Mouse (Mus musculus) ES-Bruce4 (cell line): Measurements from ENCODE around the gene B3gnt2. TPM values are rescaled to one million over a fixed set of nuclear protein-coding genes. Genes with fewer than 3 reads are reported as not detected.

Source experiments
- H3K27ac ChIP-seq: 2 replicates; pipeline ENCODE4 v1.5.1; 2012; ENCODE audit warnings: low read length, inconsistent platforms; ENCODE audit not compliant: insufficient read depth
- H3K27me3 ChIP-seq: 2 replicates; pipeline ENCODE4 v1.6.1; 2012; ENCODE audit warnings: mild to moderate bottlenecking, low read length, inconsistent platforms; ENCODE audit not compliant: control insufficient read depth, poor library complexity, insufficient read depth, severe bottlenecking
- H3K36me3 ChIP-seq: 2 replicates; pipeline ENCODE4 v1.6.1; 2012; ENCODE audit warnings: inconsistent platforms, mild to moderate bottlenecking, low read length, moderate library complexity; ENCODE audit not compliant: control insufficient read depth, poor library complexity, insufficient read depth, severe bottlenecking
- H3K4me1 ChIP-seq: one replicate; pipeline ENCODE4 v1.8.1; 2011; ENCODE audit warnings: low read length; ENCODE audit not compliant: control insufficient read depth, insufficient read depth
- H3K4me3 ChIP-seq: 2 replicates; pipeline ENCODE4 v1.5.1; 2011; ENCODE audit warnings: low read depth, mild to moderate bottlenecking, low read length
- H3K9ac ChIP-seq: 2 replicates; pipeline ENCODE4 v1.6.1; 2012; ENCODE audit warnings: low read depth, mild to moderate bottlenecking, inconsistent platforms; ENCODE audit not compliant: poor library complexity, severe bottlenecking
- H3K9me3 ChIP-seq: replicated peaks from 2 replicates; pipeline ENCODE4 v1.6.1; 2012; ENCODE audit warnings: mild to moderate bottlenecking, low read length, inconsistent platforms; ENCODE audit not compliant: control insufficient read depth, poor library complexity, insufficient read depth, severe bottlenecking
- CTCF ChIP-seq: IDR thresholded peaks from one replicate; pipeline ENCODE4 v1.8.1; 2011; ENCODE audit warnings: low read depth, low read length
- EP300 ChIP-seq: IDR thresholded peaks from 2 replicates; pipeline ENCODE4 v1.6.1; 2011; ENCODE audit warnings: low read depth, low read length; ENCODE audit not compliant: insufficient read depth
- POLR2A ChIP-seq: IDR thresholded peaks from one replicate; pipeline ENCODE4 v1.8.1; 2011; ENCODE audit warnings: low read length; ENCODE audit not compliant: insufficient read depth
- polyA plus RNA-seq: library from polyadenylated mRNA; stranded (reverse); fragments of >200 nt; gene quantifications from 2 replicates; pipeline ENCODE4 v1.2.4, GENCODE M21; 2011; ENCODE audit warnings: low read depth; ENCODE audit not compliant: missing spikeins, insufficient read depth, insufficient read length

Gene B3gnt2
- polyA plus RNA-seq, 1 experiment: 3.5 TPM

DNA sequence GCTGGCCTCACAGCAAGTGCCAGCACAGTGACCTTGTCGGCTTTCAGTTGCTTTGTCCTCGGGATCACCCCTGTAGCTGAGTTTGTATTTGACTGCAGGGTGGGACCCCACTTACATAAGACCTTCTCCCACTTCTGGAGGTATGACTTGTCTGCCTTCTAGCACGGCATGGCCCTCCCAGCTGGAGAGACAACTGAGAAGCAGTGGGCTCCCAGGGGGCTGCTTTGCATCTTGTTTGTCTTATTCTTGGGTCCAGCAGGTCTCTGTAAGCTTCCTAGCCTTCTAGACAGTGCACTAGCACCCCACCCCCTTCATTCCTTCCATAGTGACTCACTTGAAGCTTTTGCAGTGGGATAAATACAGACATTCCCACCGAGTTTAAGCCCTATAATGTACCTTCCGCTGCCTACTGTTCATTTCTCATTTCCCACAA is 30.6 kb downstream of the B3gnt2 start:
- H3K27ac ChIP-seq: peak overlapping the region; percentile 83
- H3K27me3 ChIP-seq: no peaks in the 10 kb centered on the region
- no peak for TF ChIP-seq CTCF
- peak; percentile 96 for TF ChIP-seq EP300
- TF ChIP-seq POLR2A: no peak
- no peak overlapping the region for H3K4me3 ChIP-seq
- H3K4me1 ChIP-seq: peaks cover 4% of the 10 kb centered on the region
- H3K36me3 ChIP-seq: peaks cover 9% of the 10 kb centered on the region
- H3K9ac ChIP-seq: peak overlapping the region; percentile 0; the same call in 1 of the 2 replicates
- peaks cover 5% of the 10 kb centered on the region; the same call in 1 of the 2 replicates for H3K9me3 ChIP-seq

DNA sequence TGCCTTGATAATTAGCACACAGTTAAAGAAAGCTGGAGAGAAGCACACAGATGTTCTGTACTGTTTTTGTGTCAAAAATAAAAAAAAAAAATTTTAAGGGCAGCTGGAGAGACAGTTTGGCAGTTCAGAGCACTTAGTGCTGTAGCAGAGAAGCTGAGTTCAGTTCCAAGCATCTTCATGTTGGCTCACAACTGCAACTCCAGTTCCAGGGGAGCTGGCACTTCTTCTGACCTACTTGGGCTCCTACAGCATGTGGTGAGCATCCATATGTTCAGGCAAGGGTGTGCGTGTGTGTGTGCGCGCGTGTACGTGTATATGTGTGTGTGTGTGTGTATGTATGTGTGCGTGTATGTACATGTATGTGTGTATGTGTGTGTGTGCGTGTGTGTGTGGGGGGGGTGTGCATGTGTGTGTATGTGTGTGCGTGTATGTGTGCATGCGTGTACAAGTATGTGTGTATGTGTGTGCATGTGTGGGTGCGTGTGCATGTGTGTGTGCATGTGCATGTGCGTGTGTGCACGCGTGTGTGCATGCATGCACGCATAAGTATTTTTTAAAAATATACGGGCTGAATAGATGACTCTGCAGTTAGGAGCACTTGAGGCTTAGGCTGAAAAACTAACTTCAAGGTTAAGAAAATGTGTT is 31.7 kb downstream of the B3gnt2 start:
- Histone ChIP-seq H3K27me3 (no peaks in the 10 kb centered on the region), H3K4me1 (peaks cover 4% of the 10 kb centered on the region), H3K4me3 (no peak overlapping the region), H3K9me3 (peaks cover 5% of the 10 kb centered on the region; the same call in 1 of the 2 replicates), H3K9ac (no peak overlapping the region), H3K36me3 (peaks cover 3% of the 10 kb centered on the region), H3K27ac (no peak overlapping the region)
- TF ChIP-seq CTCF (no peak), EP300 (0 out of 2 replicates have a peak, but pooled peaks have one; percentile 45)

DNA sequence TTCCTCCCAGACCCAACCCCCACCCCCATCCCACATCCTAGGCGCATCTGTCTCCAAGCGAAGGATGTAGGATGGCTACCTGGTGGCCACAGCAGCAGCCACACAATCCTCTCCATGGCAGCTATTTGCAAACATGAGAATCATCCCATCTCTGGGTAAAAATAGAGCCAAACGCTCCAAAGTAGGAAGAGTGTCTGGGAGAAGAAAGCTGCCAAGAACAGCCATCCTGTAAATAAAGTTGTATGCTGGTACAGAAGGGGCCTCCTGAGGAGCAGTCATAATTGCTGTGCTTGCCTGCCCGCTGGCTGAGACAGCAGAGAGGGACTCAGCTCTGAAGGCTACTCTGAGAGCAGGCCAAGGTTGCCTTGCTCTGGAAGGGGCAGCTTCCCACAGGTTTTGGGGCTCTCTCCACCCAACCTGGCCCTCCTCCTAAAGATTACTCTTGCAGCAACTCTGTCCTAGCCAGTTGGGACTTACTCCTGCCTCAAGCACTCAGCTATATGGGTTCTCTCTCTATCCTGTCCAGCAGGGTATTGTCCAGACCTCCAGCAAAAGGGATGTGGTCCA is 33.2 kb downstream of the B3gnt2 start:
- Histone ChIP-seq H3K4me1 (peaks cover 4% of the 10 kb centered on the region), H3K36me3 (no peaks in the 10 kb centered on the region), H3K4me3 (no peak overlapping the region), H3K9ac (no peak overlapping the region), H3K27me3 (no peaks in the 10 kb centered on the region), H3K27ac (no peak overlapping the region), H3K9me3 (peaks cover 5% of the 10 kb centered on the region; the same call in 1 of the 2 replicates)
- TF ChIP-seq EP300 (no peak), CTCF (no peak), POLR2A (no peak)

DNA sequence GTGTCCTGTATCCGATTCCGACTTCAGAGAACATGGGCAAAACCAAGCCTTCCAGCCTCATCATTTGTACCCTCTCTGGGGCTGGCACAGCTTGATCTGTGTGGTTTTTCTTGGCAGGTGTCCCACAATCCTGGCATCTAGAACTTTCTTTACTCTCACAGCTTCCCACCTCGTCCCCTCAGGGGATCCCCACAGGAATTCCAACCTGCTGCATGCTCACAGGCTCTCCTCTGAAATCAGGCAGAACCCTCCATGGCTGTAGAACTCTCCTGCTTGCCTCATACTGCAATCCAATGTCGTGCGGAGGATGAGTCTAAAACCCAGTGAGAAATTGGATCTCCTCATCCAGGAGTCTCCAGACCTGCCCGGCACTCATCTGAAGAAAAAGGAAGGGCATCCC is 34.1 kb downstream of the B3gnt2 start:
- no peak overlapping the region for H3K27ac ChIP-seq
- no peak overlapping the region for H3K9ac ChIP-seq
- peaks cover 5% of the 10 kb centered on the region; the same call in 1 of the 2 replicates for H3K9me3 ChIP-seq
- peaks cover 4% of the 10 kb centered on the region for H3K4me1 ChIP-seq
- TF ChIP-seq POLR2A: no peak
- TF ChIP-seq CTCF: no peak
- no peak overlapping the region for H3K4me3 ChIP-seq
- H3K27me3 ChIP-seq: no peaks in the 10 kb centered on the region
- H3K36me3 ChIP-seq: no peaks in the 10 kb centered on the region

DNA sequence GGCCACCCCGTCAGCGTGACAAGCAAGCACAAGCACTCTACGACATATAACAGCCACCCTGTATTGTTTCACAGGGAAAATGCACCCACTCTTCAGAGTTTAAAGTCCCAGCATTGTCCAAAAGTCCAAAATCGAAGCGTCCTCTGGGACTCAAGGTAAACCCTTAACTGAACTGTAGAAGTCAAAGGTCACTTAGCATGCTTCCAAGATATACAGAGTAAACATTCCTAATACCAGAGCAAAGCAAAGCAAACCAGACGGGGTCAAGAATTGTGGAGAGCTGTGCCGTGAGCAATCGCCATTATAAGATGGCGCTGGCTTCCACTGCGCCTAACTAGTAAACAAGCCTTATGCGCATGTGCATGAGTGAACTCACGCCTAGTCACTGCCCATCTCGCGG is 34.7 kb downstream of the B3gnt2 start:
- Histone ChIP-seq H3K9me3 (peaks cover 5% of the 10 kb centered on the region; the same call in 1 of the 2 replicates), H3K4me1 (peaks cover 6% of the 10 kb centered on the region), H3K36me3 (no peaks in the 10 kb centered on the region)

DNA sequence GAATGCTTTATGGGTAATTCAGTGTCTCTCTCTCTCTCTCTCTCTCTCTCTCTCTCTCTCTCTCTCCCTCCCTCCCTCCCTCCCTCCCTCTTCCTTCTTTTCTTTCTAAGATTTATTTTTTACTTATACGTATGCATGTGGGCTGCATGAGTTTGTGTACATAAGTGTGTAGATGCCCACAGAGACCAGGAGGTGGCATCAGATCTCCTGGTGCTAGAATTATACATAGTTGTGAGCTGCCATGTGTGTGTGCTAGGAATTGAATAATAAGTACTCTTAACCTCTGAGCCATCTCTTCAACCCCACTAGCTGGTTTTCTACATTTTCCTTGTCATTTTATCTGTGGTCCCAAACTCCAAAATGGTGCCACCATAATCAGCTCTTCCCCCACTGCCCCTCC is 35.2 kb downstream of the B3gnt2 start:
- peaks cover 5% of the 10 kb centered on the region; the same call in 1 of the 2 replicates for H3K9me3 ChIP-seq
- H3K9ac ChIP-seq: no peak overlapping the region
- peaks cover 6% of the 10 kb centered on the region for H3K4me1 ChIP-seq
- TF ChIP-seq CTCF: no peak
- no peak for TF ChIP-seq EP300
- TF ChIP-seq POLR2A: no peak
- H3K27me3 ChIP-seq: no peaks in the 10 kb centered on the region
- H3K27ac ChIP-seq: no peak overlapping the region
- H3K4me3 ChIP-seq: no peak overlapping the region
- no peaks in the 10 kb centered on the region for H3K36me3 ChIP-seq

More for the DNA sequence above, 34.7 kb downstream of the B3gnt2 start:
- Histone ChIP-seq H3K27me3 (no peaks in the 10 kb centered on the region), H3K9ac (no peak overlapping the region), H3K4me3 (no peak overlapping the region), H3K27ac (no peak overlapping the region)
- TF ChIP-seq POLR2A (no peak), EP300 (no peak), CTCF (no peak)
